Mouse (Mus musculus): Measurements from ENCODE around the gene Taar2. TPM values are rescaled to one million over a fixed set of nuclear protein-coding genes. Genes with fewer than 3 reads are reported as not detected.

The Taar2 gene
- polyA plus RNA-seq, 1 experiment from 2014 or later, result not detected

DNA sequence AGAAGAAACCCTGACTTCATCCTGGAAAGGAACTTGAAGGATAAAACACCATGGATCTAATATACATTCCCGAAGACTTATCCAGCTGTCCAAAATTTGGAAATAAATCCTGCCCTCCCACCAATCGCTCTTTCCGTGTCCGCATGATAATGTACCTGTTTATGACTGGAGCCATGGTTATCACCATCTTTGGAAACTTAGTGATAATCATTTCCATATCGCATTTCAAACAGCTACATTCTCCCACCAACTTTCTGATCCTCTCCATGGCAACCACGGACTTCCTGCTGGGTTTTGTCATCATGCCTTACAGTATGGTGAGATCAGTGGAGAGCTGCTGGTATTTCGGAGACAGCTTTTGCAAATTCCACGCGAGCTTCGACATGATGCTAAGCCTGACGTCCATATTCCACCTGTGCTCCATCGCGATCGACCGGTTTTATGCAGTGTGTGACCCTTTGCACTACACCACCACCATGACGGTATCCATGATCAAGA is 11.2 kb downstream of the Taar2 start, which contains the start of gene Taar3:
Gene Taar3 (plus strand): TSS at position 51 of the 498 bp plus-strand sequence.
- Histone ChIP-seq H3K9me3 (ENCODE audit: control insufficient read depth, low read length) (no peaks in the 10 kb centered on the region), H3K27me3 (ENCODE audit: control insufficient read depth, insufficient read depth, low read length) (no peaks in the 10 kb centered on the region), H3K4me1 (replicated peaks; ENCODE audit: control insufficient read depth, insufficient read depth) (no peaks in the 10 kb centered on the region), H3K4me3 (ENCODE audit: low read depth, low read length) (no peak within 1 kb of the TSS), H3K4me2 (replicated peaks; ENCODE audit: low read depth) (no peak within 1 kb of the TSS), H3K9ac (ENCODE audit: low read length) (no peak within 1 kb of the TSS), H3K27ac (replicated peaks) (no peak within 1 kb of the TSS), H3K36me3 (ENCODE audit: control insufficient read depth, insufficient read depth, low read length) (no peaks in the 10 kb centered on the region)
- DNase-seq (ENCODE audit: low spot score) (no peak), ATAC-seq (ENCODE audit: low FRiP score, low TSS enrichment) (no peak)
- WGBS, result 85% methylated on average over 16 of the region's 16 CpGs
- TF ChIP-seq CTCF (IDR thresholded peaks at IDR 0.05; ENCODE audit: low read depth) (no peak), EP300 (optimal IDR thresholded peaks at IDR 0.05) (no peak)

DNA sequence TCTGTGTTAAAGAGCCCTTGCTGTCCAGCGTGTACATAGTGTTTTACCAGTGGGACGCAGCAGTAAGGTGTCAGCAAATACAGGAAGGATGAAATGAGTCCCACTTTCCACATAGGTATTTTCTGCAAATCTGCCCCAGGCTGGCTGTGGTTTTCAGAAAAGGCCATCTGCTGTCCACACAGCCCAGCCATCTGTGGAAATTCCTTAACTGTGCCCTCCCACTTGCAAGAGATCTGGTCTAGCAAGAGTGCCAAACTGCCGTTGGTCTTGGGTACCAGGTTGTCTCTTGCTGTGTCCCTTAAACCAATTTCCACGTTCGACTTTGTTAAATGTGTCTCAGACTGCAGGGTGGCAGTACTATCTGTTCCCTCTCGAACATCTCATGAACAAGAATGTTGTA is 13.3 kb downstream of the Taar2 start:
- WGBS, result 79% methylated on average over 6 of the region's 6 CpGs
- H3K4me3 ChIP-seq (ENCODE audit: low read depth, low read length), result no peak overlapping the region
- no peaks in the 10 kb centered on the region for H3K4me1 ChIP-seq (replicated peaks; ENCODE audit: control insufficient read depth, insufficient read depth)
- H3K4me2 ChIP-seq (replicated peaks; ENCODE audit: low read depth), result no peak overlapping the region
- no peak overlapping the region for H3K9ac ChIP-seq (ENCODE audit: low read length)
- H3K9me3 ChIP-seq (ENCODE audit: control insufficient read depth, low read length), result no peaks in the 10 kb centered on the region
- H3K27ac ChIP-seq (replicated peaks), result no peak overlapping the region
- TF ChIP-seq EP300 (optimal IDR thresholded peaks at IDR 0.05) (no peak), CTCF (IDR thresholded peaks at IDR 0.05; ENCODE audit: low read depth) (no peak)
- H3K36me3 ChIP-seq (ENCODE audit: control insufficient read depth, insufficient read depth, low read length), result no peaks in the 10 kb centered on the region
- H3K27me3 ChIP-seq (ENCODE audit: control insufficient read depth, insufficient read depth, low read length), result no peaks in the 10 kb centered on the region
- ATAC-seq (ENCODE audit: low FRiP score, low TSS enrichment) (no peak), DNase-seq (ENCODE audit: low spot score) (no peak)

DNA sequence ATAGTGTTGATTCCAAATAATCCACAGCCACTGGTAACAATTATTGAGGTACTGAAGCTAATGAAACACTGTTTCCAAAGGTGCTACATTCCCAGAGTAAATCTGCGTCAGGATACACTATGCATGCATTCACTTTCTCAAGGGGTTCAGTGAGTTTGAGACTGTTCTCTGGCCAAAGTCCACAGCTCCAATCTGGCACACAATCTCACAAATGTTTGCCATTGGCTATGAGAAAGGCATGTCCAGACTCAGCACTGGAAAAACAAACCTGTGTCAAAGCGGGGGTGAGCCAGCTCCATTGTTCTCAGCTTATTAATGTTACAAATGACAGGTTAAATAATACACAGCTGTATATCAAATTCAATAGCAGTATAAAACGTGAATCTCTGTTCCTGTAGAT is 20.7 kb downstream of the Taar2 start:
- no peak for TF ChIP-seq EP300 (optimal IDR thresholded peaks at IDR 0.05)
- no peak for TF ChIP-seq CTCF (IDR thresholded peaks at IDR 0.05; ENCODE audit: low read depth)
- 32% methylated on average over 3 of the region's 3 CpGs for WGBS
- peak; percentile 74 for DNase-seq (ENCODE audit: low spot score)

DNA sequence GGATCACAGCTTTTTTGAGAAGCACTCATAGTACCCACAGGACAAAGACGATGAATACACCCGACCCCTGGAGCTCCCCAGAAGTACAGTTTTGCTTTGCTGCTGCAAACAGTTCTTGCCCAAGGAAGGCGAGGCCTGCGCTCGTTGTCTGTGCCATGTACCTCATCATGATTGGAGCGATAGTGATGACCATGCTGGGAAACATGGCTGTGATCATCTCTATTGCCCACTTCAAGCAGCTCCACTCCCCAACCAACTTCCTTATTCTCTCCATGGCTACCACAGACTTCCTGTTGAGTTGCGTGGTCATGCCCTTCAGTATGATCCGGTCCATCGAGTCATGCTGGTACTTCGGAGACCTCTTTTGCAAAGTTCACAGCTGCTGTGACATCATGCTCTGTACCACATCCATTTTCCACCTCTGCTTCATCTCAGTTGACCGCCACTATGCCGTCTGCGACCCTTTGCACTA is 22.1 kb downstream of the Taar2 start, which contains the start of gene Taar4:
Gene Taar4 (plus strand): TSS at position 51 of the 472 bp plus-strand sequence.
- Histone ChIP-seq H3K4me1 (replicated peaks; ENCODE audit: control insufficient read depth, insufficient read depth) (no peaks in the 10 kb centered on the region), H3K4me2 (replicated peaks; ENCODE audit: low read depth) (no peak within 1 kb of the TSS), H3K27me3 (ENCODE audit: control insufficient read depth, insufficient read depth, low read length) (no peaks in the 10 kb centered on the region), H3K27ac (replicated peaks) (no peak within 1 kb of the TSS), H3K4me3 (ENCODE audit: low read depth, low read length) (no peak within 1 kb of the TSS), H3K36me3 (ENCODE audit: control insufficient read depth, insufficient read depth, low read length) (no peaks in the 10 kb centered on the region), H3K9me3 (ENCODE audit: control insufficient read depth, low read length) (no peaks in the 10 kb centered on the region), H3K9ac (ENCODE audit: low read length) (no peak within 1 kb of the TSS)
- DNase-seq (ENCODE audit: low spot score) (no peak), ATAC-seq (ENCODE audit: low FRiP score, low TSS enrichment) (no peak)
- no peak for TF ChIP-seq EP300 (optimal IDR thresholded peaks at IDR 0.05)
- TF ChIP-seq CTCF (IDR thresholded peaks at IDR 0.05; ENCODE audit: low read depth), result no peak
- WGBS, result 93% methylated on average over 13 of the region's 13 CpGs

More for the DNA sequence above, 20.7 kb downstream of the Taar2 start:
- H3K9me3 ChIP-seq (ENCODE audit: control insufficient read depth, low read length), result no peaks in the 10 kb centered on the region
- no peak overlapping the region for H3K4me3 ChIP-seq (ENCODE audit: low read depth, low read length)
- H3K4me1 ChIP-seq (replicated peaks; ENCODE audit: control insufficient read depth, insufficient read depth), result no peaks in the 10 kb centered on the region
- no peak overlapping the region for H3K27ac ChIP-seq (replicated peaks)
- no peaks in the 10 kb centered on the region for H3K27me3 ChIP-seq (ENCODE audit: control insufficient read depth, insufficient read depth, low read length)
- H3K9ac ChIP-seq (ENCODE audit: low read length), result no peak overlapping the region
- no peaks in the 10 kb centered on the region for H3K36me3 ChIP-seq (ENCODE audit: control insufficient read depth, insufficient read depth, low read length)
- no peak overlapping the region for H3K4me2 ChIP-seq (replicated peaks; ENCODE audit: low read depth)
- ATAC-seq (ENCODE audit: low FRiP score, low TSS enrichment), result peak; percentile 93

DNA sequence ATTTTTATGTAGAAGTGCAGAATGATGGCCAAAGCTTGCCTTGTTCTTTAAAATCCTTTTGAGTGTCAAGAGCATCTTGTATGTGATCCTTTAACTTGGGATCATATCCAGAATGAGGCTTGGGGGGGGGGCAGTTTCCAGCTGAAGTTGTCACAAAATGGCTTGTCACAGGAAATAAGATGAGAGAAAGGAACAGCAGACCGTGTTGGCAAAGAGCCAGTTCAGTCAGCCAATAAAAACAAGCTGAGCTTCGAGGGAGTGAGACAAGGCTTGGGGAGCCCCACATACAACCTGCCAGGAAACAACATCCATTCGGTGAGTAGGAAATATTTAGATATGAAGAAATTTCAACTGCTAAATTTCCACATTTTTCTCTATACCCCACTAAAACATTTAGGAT is 25.1 kb downstream of the Taar2 start:
- Histone ChIP-seq H3K27me3 (ENCODE audit: control insufficient read depth, insufficient read depth, low read length) (no peaks in the 10 kb centered on the region), H3K9ac (ENCODE audit: low read length) (no peak overlapping the region), H3K9me3 (ENCODE audit: control insufficient read depth, low read length) (no peaks in the 10 kb centered on the region), H3K4me1 (replicated peaks; ENCODE audit: control insufficient read depth, insufficient read depth) (no peaks in the 10 kb centered on the region), H3K36me3 (ENCODE audit: control insufficient read depth, insufficient read depth, low read length) (no peaks in the 10 kb centered on the region), H3K27ac (replicated peaks) (no peak overlapping the region), H3K4me2 (replicated peaks; ENCODE audit: low read depth) (no peak overlapping the region), H3K4me3 (ENCODE audit: low read depth, low read length) (no peak overlapping the region)
- ATAC-seq (ENCODE audit: low FRiP score, low TSS enrichment) (no peak), DNase-seq (ENCODE audit: low spot score) (no peak)
- 42% methylated on average over 3 of the region's 3 CpGs for WGBS
- TF ChIP-seq EP300 (optimal IDR thresholded peaks at IDR 0.05) (no peak), CTCF (IDR thresholded peaks at IDR 0.05; ENCODE audit: low read depth) (no peak)

DNA sequence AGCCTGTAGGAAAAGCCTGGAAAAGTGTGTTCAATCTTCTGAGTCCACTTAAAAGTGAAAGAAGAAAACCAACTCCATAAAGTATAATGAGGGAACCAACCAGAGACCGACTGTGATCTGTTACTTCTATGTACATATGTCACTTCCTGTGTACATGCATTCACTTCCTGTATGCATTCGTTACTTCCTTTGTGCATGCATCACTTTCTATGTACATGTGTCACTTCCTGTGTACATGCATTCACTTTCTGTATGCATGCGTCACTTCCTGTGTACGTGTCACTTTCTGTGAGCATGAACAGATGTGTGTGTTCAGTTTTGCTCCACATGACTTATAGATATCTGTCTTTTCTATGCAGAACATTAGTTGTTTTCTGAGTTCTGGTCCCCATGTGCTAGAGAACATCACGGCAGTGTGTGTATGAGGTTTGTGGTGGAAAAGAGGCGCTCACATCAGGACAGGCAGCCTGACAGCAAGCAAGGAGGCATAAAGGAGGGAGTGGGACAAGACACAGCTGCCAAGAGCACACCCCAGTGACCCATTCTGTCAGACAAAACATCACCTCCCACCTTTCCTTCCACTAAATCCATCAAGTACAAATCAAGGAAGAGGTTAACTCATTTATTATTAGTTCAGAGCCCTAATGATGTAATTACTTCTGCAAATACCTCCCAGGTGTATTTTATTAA is 26.7 kb downstream of the Taar2 start:
- Histone ChIP-seq H3K27me3 (ENCODE audit: control insufficient read depth, insufficient read depth, low read length) (no peaks in the 10 kb centered on the region), H3K9me3 (ENCODE audit: control insufficient read depth, low read length) (no peaks in the 10 kb centered on the region), H3K4me3 (ENCODE audit: low read depth, low read length) (no peak overlapping the region), H3K4me1 (replicated peaks; ENCODE audit: control insufficient read depth, insufficient read depth) (no peaks in the 10 kb centered on the region), H3K36me3 (ENCODE audit: control insufficient read depth, insufficient read depth, low read length) (no peaks in the 10 kb centered on the region), H3K4me2 (replicated peaks; ENCODE audit: low read depth) (no peak overlapping the region), H3K27ac (replicated peaks) (no peak overlapping the region), H3K9ac (ENCODE audit: low read length) (no peak overlapping the region)
- ATAC-seq (ENCODE audit: low FRiP score, low TSS enrichment) (no peak), DNase-seq (ENCODE audit: low spot score) (no peak)
- 80% methylated on average over 6 of the region's 6 CpGs for WGBS
- TF ChIP-seq EP300 (optimal IDR thresholded peaks at IDR 0.05) (no peak), CTCF (IDR thresholded peaks at IDR 0.05; ENCODE audit: low read depth) (no peak)

All from stomach, postnatal 0 days (tissue).